Mouse (Mus musculus): ENCODE results near the gene Hoxb9. TPM values are rescaled to one million over a fixed set of nuclear protein-coding genes. Genes with fewer than 3 reads are reported as not detected.

Hoxb9 gene
- polyA plus RNA-seq, 1 experiment from 2014 or later, result 0.09 TPM

GRCm38 (mm10) chr11:96323154-96323553 lies 51.9 kb downstream of the Hoxb9 start, which contains the start of gene Hoxb3:
TSS of gene Hoxb3 (plus strand) at chr11:96323326.
- peak within 1 kb of the TSS; percentile 1; the same call in 1 of the 2 replicates for H3K4me3 ChIP-seq
- peaks cover 5% of the 10 kb centered on the region; the same call in 1 of the 2 replicates for H3K4me1 ChIP-seq
- H3K4me2 ChIP-seq (replicated peaks), result no peak within 1 kb of the TSS
- no peak within 1 kb of the TSS for H3K27ac ChIP-seq
- no peaks in the 10 kb centered on the region for H3K9me3 ChIP-seq
- H3K9ac ChIP-seq, result no peak within 1 kb of the TSS
- ATAC-seq (ENCODE audit: insufficient number of reproducible peaks, insufficient read depth, low FRiP score, low TSS enrichment), result no peak
- WGBS, result 2% methylated on average over 10 of the region's 10 CpGs
- peaks cover 100% of the 10 kb centered on the region for H3K27me3 ChIP-seq
- no peaks in the 10 kb centered on the region for H3K36me3 ChIP-seq

GRCm38 (mm10) chr11:96324125-96324524 lies 52.9 kb downstream of the Hoxb9 start:
- ATAC-seq (ENCODE audit: insufficient number of reproducible peaks, insufficient read depth, low FRiP score, low TSS enrichment), result no peak
- Histone ChIP-seq H3K4me3 (peak overlapping the region; percentile 1; the same call in 1 of the 2 replicates), H3K9ac (no peak overlapping the region), H3K27ac (no peak overlapping the region), H3K36me3 (no peaks in the 10 kb centered on the region), H3K27me3 (peaks cover 100% of the 10 kb centered on the region), H3K4me2 (replicated peaks) (no peak overlapping the region), H3K9me3 (no peaks in the 10 kb centered on the region), H3K4me1 (no peaks in the 10 kb centered on the region)
- under 1% methylated on average over 5 of the region's 5 CpGs for WGBS

- no peak overlapping the region for H3K9ac ChIP-seq
- H3K27me3 ChIP-seq, result peaks cover 100% of the 10 kb centered on the region
- H3K4me2 ChIP-seq (replicated peaks), result no peak overlapping the region
- no peaks in the 10 kb centered on the region for H3K36me3 ChIP-seq
- H3K4me3 ChIP-seq, result no peak overlapping the region
- no peaks in the 10 kb centered on the region for H3K4me1 ChIP-seq
- no peak overlapping the region for H3K27ac ChIP-seq
- H3K9me3 ChIP-seq, result no peaks in the 10 kb centered on the region
- ATAC-seq (ENCODE audit: insufficient number of reproducible peaks, insufficient read depth, low FRiP score, low TSS enrichment), result no peak
- 4% methylated on average over 8 of the region's 8 CpGs for WGBS
These were observed 53.7 kb downstream of the Hoxb9 start for GRCm38 (mm10) chr11:96324965-96325364.

DNA sequence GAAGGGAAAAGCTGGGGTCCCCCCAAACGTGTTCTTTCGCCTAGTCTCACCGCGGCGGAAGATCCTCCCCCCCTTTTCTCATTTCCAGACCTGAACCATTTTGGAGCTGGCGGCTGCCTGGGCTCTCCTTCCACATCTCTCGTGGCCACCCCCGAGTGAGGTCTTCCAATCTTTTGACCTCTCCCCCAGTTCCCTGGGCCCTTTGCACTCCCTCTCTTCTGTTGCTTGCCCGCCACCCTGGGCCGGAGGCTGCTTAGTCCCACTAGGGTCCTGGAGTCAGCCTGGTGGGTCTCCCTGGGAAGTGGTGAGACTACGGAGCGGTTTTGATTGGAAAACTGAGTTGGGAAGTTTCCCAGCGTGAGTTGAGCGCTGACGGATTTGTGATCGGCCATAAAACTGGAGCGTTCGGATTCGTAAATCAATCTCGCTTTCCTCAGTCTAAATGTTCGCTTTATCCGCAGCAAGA lies 54.5 kb downstream of the Hoxb9 start:
- Histone ChIP-seq H3K4me2 (replicated peaks) (no peak overlapping the region), H3K27ac (no peak overlapping the region), H3K36me3 (no peaks in the 10 kb centered on the region), H3K9ac (no peak overlapping the region), H3K4me3 (no peak overlapping the region), H3K9me3 (no peaks in the 10 kb centered on the region), H3K27me3 (peaks cover 100% of the 10 kb centered on the region), H3K4me1 (no peaks in the 10 kb centered on the region)
- ATAC-seq (ENCODE audit: insufficient number of reproducible peaks, insufficient read depth, low FRiP score, low TSS enrichment), result no peak
- WGBS, result 2% methylated on average over 22 of the region's 22 CpGs

MicroRNAs within 50 kb of the gene (microRNA counts, 519-probe panel; counts per million panel counts)
- microRNA mmu-miR-10a (460 counts per million, percentile 65 among the panel's probes with 10 or more counts), microRNA mmu-miR-196a (460 counts per million, percentile 65 among the panel's probes with 10 or more counts)

Small RNA genes within 50 kb of the gene (microRNA-seq; reads per million reads assigned to microRNA genes)
- 545 reads per million, percentile 70 among the genes with 10 or more reads in this experiment for gene Mir10a
- gene Mir196a-1, result not detected

Other genes with a start within 250 kb of the Hoxb9 start
- not detected in 2 replicates for gene Gip, start 246.9 kb upstream of the Hoxb9 start, polyA plus RNA-seq (2016; fragmentation: Nextera tagmentation; extraction: Ambion mirVana)
- gene Snf8, start 236.6 kb upstream of the Hoxb9 start, polyA plus RNA-seq (2016; fragmentation: Nextera tagmentation; extraction: Ambion mirVana), result 105 and 106 TPM in 2 replicates
- 49.2 and 53.0 TPM in 2 replicates for gene Ube2z, start 206.1 kb upstream of the Hoxb9 start, polyA plus RNA-seq (2016; fragmentation: Nextera tagmentation; extraction: Ambion mirVana)
- 494 and 532 TPM in 2 replicates for gene Atp5g1, start 195.8 kb upstream of the Hoxb9 start, polyA plus RNA-seq (2016; fragmentation: Nextera tagmentation; extraction: Ambion mirVana)
- gene Calcoco2, start 159.5 kb upstream of the Hoxb9 start, polyA plus RNA-seq (2016; fragmentation: Nextera tagmentation; extraction: Ambion mirVana), result not detected in 2 replicates
- 0.12 TPM in 1 of 2 replicates, not detected in the other for gene Ttll6, start 137.7 kb upstream of the Hoxb9 start, polyA plus RNA-seq (2016; fragmentation: Nextera tagmentation; extraction: Ambion mirVana)
- gene Hoxb13, start 77.1 kb upstream of the Hoxb9 start, polyA plus RNA-seq (2016; fragmentation: Nextera tagmentation; extraction: Ambion mirVana), result not detected in 2 replicates
- not detected in 2 replicates for gene Hoxb8, start 10.4 kb downstream of the Hoxb9 start, polyA plus RNA-seq (2016; fragmentation: Nextera tagmentation; extraction: Ambion mirVana)
- gene Hoxb7, start 15.2 kb downstream of the Hoxb9 start, polyA plus RNA-seq (2016; fragmentation: Nextera tagmentation; extraction: Ambion mirVana), result not detected in 2 replicates
- not detected in 2 replicates for gene Hoxb6, start 21.0 kb downstream of the Hoxb9 start, polyA plus RNA-seq (2016; fragmentation: Nextera tagmentation; extraction: Ambion mirVana)
- 0.38 TPM in 1 of 2 replicates, not detected in the other for gene Hoxb5, start 31.9 kb downstream of the Hoxb9 start, polyA plus RNA-seq (2016; fragmentation: Nextera tagmentation; extraction: Ambion mirVana)
- 0.22 TPM in 1 of 2 replicates, not detected in the other for gene Hoxb4, start 46.8 kb downstream of the Hoxb9 start, polyA plus RNA-seq (2016; fragmentation: Nextera tagmentation; extraction: Ambion mirVana)
- gene Hoxb3, start 51.9 kb downstream of the Hoxb9 start, polyA plus RNA-seq (2016; fragmentation: Nextera tagmentation; extraction: Ambion mirVana), result 0.53 and 0.87 TPM in 2 replicates
- gene Hoxb2, start 79.1 kb downstream of the Hoxb9 start, polyA plus RNA-seq (2016; fragmentation: Nextera tagmentation; extraction: Ambion mirVana), result 3.9 and 6.5 TPM in 2 replicates
- gene Hoxb1, start 94.3 kb downstream of the Hoxb9 start, polyA plus RNA-seq (2016; fragmentation: Nextera tagmentation; extraction: Ambion mirVana), result 0.08 and 0.18 TPM in 2 replicates
- gene Skap1, start 193.1 kb downstream of the Hoxb9 start, polyA plus RNA-seq (2016; fragmentation: Nextera tagmentation; extraction: Ambion mirVana), result 0.32 and 0.50 TPM in 2 replicates

Data from embryonic facial prominence, embryonic 12.5 days (tissue).